Mouse (Mus musculus) small intestine, adult 2 months (tissue): ENCODE results near the gene Ptpn14.

Experiments
- CTCF ChIP-seq: fragments of 200-500 bp; IDR thresholded peaks from 2 replicates; pipeline ENCODE4 v1.5.1; 2012; ENCODE audit warnings: low read depth, mild to moderate bottlenecking, control low read depth, inconsistent platforms, low read length, moderate library complexity, mixed read lengths; ENCODE audit not compliant: insufficient replicate concordance, insufficient read length; ENCODE audit errors: extremely low read depth
- POLR2A ChIP-seq: fragments of 200-500 bp; IDR thresholded peaks from 2 replicates; pipeline ENCODE4 v1.6.1; 2012; ENCODE audit warnings: low read depth, mild to moderate bottlenecking, control low read depth, inconsistent platforms, low read length, moderate library complexity

DNA sequence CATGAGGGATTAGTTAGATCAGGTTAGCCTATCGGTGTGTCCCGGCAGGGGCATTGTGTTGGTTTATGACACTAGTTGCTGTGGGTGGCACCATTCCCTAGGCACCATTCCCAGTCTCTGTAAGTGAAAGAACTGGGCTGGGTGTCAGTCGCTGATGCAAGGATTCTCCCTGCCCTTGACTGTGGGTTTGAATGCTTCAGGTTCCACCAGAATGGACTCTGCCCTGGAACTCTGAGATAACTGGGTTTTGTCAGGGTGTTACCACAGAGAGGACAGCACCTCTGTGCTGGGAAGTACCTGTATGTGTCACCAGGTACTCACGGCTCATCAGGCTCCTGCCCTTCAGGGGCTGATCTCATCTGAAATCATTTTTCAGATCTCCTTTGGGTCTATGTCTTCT, 21.7 kb downstream of the Ptpn14 start:
- no peak for TF ChIP-seq POLR2A
- no peak for TF ChIP-seq CTCF
